Comparison of ENCODE assay signal across 8 mouse cellular contexts in the genomic region with DNA sequence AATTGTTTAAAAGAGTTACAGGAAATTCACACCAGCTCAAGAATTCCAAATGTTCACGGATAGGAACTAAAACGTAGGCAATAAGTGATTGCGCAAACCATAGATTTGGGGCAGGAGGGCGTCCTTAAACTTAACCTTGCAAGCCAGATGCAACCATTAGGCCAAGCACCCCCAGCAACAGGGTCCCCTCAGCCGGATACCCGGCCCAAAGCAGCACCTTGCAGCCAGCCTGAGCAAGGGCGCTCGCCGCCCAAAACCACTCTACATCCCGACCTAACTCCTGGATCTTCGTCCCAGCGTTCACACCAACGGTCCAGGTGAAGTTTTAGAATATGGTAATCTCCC. TPM values are rescaled to one million over a fixed set of nuclear protein-coding genes. Genes with fewer than 3 reads are reported as not detected.
DNase-seq lines count a peak whose midpoint lies in the region; ATAC-seq and TF ChIP-seq lines count a peak whose summit lies in the region.

No protein-coding gene starts in this region.

- peaks cover 16% of the 10 kb centered on the region; the same call in 1 of the 2 replicates for H3K4me1 ChIP-seq in heart, embryonic 11.5 days (ENCODE audit: control insufficient read depth, insufficient read depth, low read length)
- peaks cover 2 to 6% of the 10 kb centered on the region in 2 experiments for H3K4me1 ChIP-seq in MEL (ENCODE audit: control insufficient read depth in 1 of 2, insufficient read depth in 2 of 2, low read length in 2 of 2)
- H3K4me1 ChIP-seq in liver, postnatal 0 days (ENCODE audit: insufficient read depth), result peaks cover 21% of the 10 kb centered on the region

- H3K4me3 ChIP-seq in heart, embryonic 11.5 days (ENCODE audit: low read depth, low read length), result peak overlapping the region; percentile 71
- peak overlapping the region; percentile 64 to 80 for H3K4me3 ChIP-seq in MEL (ENCODE audit: control insufficient read depth in 1 of 2, insufficient read depth in 1 of 2, low read depth in 2 of 2, low read length in 2 of 2)
- peak overlapping the region; percentile 89 for H3K4me3 ChIP-seq in liver, postnatal 0 days (ENCODE audit: low read depth, low read length)

- ATAC-seq in heart, embryonic 11.5 days (replicated peaks; ENCODE audit: insufficient number of reproducible peaks, low FRiP score, low TSS enrichment), result 0 out of 2 replicates have a peak, but pooled peaks have one; percentile 11
- ATAC-seq in granulocyte monocyte progenitor cell, adult 5-6 weeks (replicated peaks; ENCODE audit: poor library complexity, severe bottlenecking), result 0 out of 2 replicates have a peak, but pooled peaks have one; percentile 4
- ATAC-seq in liver, postnatal 0 days, result peak; percentile 1

- H3K27ac ChIP-seq in heart, embryonic 11.5 days (ENCODE audit: low read depth, low read length), result peak overlapping the region; percentile 95; the same call in 1 of the 2 replicates
- H3K27ac ChIP-seq in MEL (ENCODE audit: control insufficient read depth, low read depth, low read length), result peak overlapping the region; percentile 27
- peak overlapping the region; percentile 99 for H3K27ac ChIP-seq in liver, postnatal 0 days (ENCODE audit: low read depth)

- H3K79me2 ChIP-seq in MEL (ENCODE audit: control insufficient read depth, insufficient read depth, low read length, poor library complexity), result peaks cover 35% of the 10 kb centered on the region

- no peaks in the 10 kb centered on the region for H3K27me3 ChIP-seq in heart, embryonic 11.5 days (ENCODE audit: control insufficient read depth, insufficient read depth, low read length)
- H3K27me3 ChIP-seq in MEL (ENCODE audit: control insufficient read depth in 1 of 2, insufficient read depth in 2 of 2, low read length in 2 of 2), result no peaks in the 10 kb centered on the region
- no peaks in the 10 kb centered on the region for H3K27me3 ChIP-seq in liver, postnatal 0 days (ENCODE audit: insufficient read depth, low read length)

- H3K36me3 ChIP-seq in heart, embryonic 11.5 days (ENCODE audit: control insufficient read depth, insufficient read depth, low read length), result no peaks in the 10 kb centered on the region
- H3K36me3 ChIP-seq in MEL (ENCODE audit: control insufficient read depth in 1 of 2, insufficient read depth in 2 of 2, low read length in 2 of 2), result peaks cover 0 to 10% of the 10 kb centered on the region in 2 experiments; a peak in 2 of 4 replicates
- 0 out of 2 replicates have a peak, but pooled peaks cover 2% of the 10 kb centered on the region for H3K36me3 ChIP-seq in liver, postnatal 0 days (replicated peaks; ENCODE audit: insufficient read depth, low read length)

- no peak for TF ChIP-seq EP300 in MEL (IDR thresholded peaks at IDR 0.05; ENCODE audit: low read depth in 1 of 2, low read length in 2 of 2)
- no peak for TF ChIP-seq EP300 in liver, postnatal 0 days (IDR thresholded peaks at IDR 0.05; ENCODE audit: low read depth)

- no peak for TF ChIP-seq RAD21 in MEL (IDR thresholded peaks at IDR 0.05; ENCODE audit: low read depth, low read length)

- DNase-seq in heart, adult 11 months, result no peak
- DNase-seq in MEL (ENCODE audit: low read depth, low spot score), result peak; percentile 75
- no peak for DNase-seq in liver, postnatal 0 days
- no peak for DNase-seq in cerebellum, adult 11 months
- no peak for DNase-seq in embryo, embryonic 9.5 days (ENCODE audit: extremely low spot score)
- DNase-seq in gastrocnemius, postnatal 4 days (ENCODE audit: low spot score in 2 of 2), result no peak

- H3K4me2 ChIP-seq in heart, embryonic 11.5 days, result peak overlapping the region; percentile 95
- H3K4me2 ChIP-seq in liver, postnatal 0 days (ENCODE audit: low read depth, low read length), result peak overlapping the region; percentile 96

- WGBS in heart, embryonic 11.5 days (ENCODE audit: insufficient replicate concordance), result 2% methylated on average over 13 of the region's 13 CpGs
- WGBS in liver, postnatal 0 days (ENCODE audit: insufficient replicate concordance), result 2% methylated on average over 13 of the region's 13 CpGs

- TF ChIP-seq POLR2A in MEL (IDR thresholded peaks at IDR 0.05; ENCODE audit: control insufficient read depth in 1 of 2, insufficient read depth in 1 of 2, low read depth in 1 of 2, low read length in 2 of 2, poor library complexity in 1 of 2), result no peak

- no peaks in the 10 kb centered on the region for H3K9me3 ChIP-seq in heart, embryonic 11.5 days (replicated peaks; ENCODE audit: control insufficient read depth, low read length)
- no peaks in the 10 kb centered on the region for H3K9me3 ChIP-seq in MEL (replicated peaks; ENCODE audit: insufficient read depth, low read length)
- H3K9me3 ChIP-seq in liver, postnatal 0 days (ENCODE audit: low read length), result no peaks in the 10 kb centered on the region

- no peak for TF ChIP-seq CTCF in MEL (IDR thresholded peaks at IDR 0.05 in 2 of 3, conservative IDR thresholded peaks at IDR 0.05 in 1 of 3; ENCODE audit: control insufficient read depth in 1 of 3, insufficient read depth in 1 of 3, low read depth in 2 of 3, low read length in 3 of 3, poor library complexity in 1 of 3, severe bottlenecking in 1 of 3)
- TF ChIP-seq CTCF in liver, postnatal 0 days (IDR thresholded peaks at IDR 0.05; ENCODE audit: low read depth), result no peak

- H3K9ac ChIP-seq in heart, embryonic 11.5 days (ENCODE audit: low read depth, low read length), result peak overlapping the region; percentile 87
- peak overlapping the region; percentile 73 for H3K9ac ChIP-seq in MEL (ENCODE audit: control insufficient read depth, low read depth, low read length, poor library complexity, severe bottlenecking)
- H3K9ac ChIP-seq in liver, postnatal 0 days (replicated peaks), result peak overlapping the region; percentile 84

TF ChIP-seq in MEL, 35 proteins besides CTCF, POLR2A, EP300 and RAD21:
- TF ChIP-seq NRF1 (IDR thresholded peaks at IDR 0.05; ENCODE audit: insufficient read depth, low read depth, low read length, poor library complexity, severe bottlenecking), result no peak
- TF ChIP-seq MAFK (IDR thresholded peaks at IDR 0.05; ENCODE audit: borderline replicate concordance, low read depth, low read length), result no peak
- no peak for TF ChIP-seq MXI1 (IDR thresholded peaks at IDR 0.05; ENCODE audit: low read depth, low read length)

RNA-seq across cellular contexts. Expression of a gene that starts 0.6 kb away (rescaled TPM):
- 2.4 and 2.7 TPM in 2 replicates for polyA plus RNA-seq in heart, embryonic 11.5 days (2014; fragmentation: Nextera tagmentation; extraction: Ambion mirVana)
- total RNA-seq in MEL (2012; rRNA removed), result 10.3 and 10.5 TPM in 2 replicates
- 10 to 100 TPM; 19.1 to 25.0 TPM for polyA plus RNA-seq in MEL (2012; ENCODE audit: insufficient read depth in 1 of 2, insufficient read length in 2 of 2, low read depth in 1 of 2, low replicate concordance in 2 of 2, missing spikeins in 1 of 2)
- total RNA-seq in granulocyte monocyte progenitor cell, adult 5-6 weeks (2014; fragmentation: Nextera tagmentation), result 14.8 and 18.7 TPM in 2 replicates
- total RNA-seq in granulocyte monocyte progenitor cell, adult 5-6 weeks (2017), result 13.7 and 15.9 TPM in 2 replicates
- polyA plus RNA-seq in liver, postnatal 0 days (2015; fragmentation: Nextera tagmentation; extraction: Ambion mirVana), result 1.4 and 1.6 TPM in 2 replicates
- total RNA-seq in gastrocnemius, postnatal 4 days (2021), result 1 to 10 TPM; 7.7 to 8.9 TPM

Comparison
In these comparisons a context has a peak if more than half of its experiments do, and no peak if none do; other contexts are left out.
1. H3K27ac ChIP-seq: peak in every context shown above with its lines; median percentile 99 in liver, postnatal 0 days; 95 in heart, embryonic 11.5 days; 27 in MEL.